Mouse (Mus musculus): ENCODE results near the gene Lsamp.

DNA sequence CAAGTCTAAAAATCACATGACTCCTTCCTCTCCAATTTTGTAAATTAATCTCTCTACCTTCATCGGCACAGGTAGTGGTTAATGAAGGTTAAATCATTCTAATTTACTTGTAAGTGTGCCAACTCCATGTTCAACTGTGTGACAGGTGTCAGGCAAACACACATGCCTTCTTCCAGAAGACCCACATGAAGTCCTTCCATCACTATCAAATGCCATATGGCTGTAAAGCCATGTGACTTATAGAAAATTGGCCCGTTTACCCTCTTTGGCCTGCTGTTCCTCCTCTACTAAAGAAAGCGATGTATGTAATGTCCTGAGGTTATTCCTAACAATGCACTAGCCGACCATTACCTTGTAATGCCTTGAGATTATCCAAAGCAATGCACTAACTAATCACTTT is 565.5 kb downstream of the Lsamp start:
- no peak for TF ChIP-seq CTCF (IDR thresholded peaks at IDR 0.05; ENCODE audit: low read depth, low read length)
- no peak for TF ChIP-seq POLR2A (IDR thresholded peaks at IDR 0.05; ENCODE audit: insufficient read depth, low read length)
- no peak for TF ChIP-seq EP300 (IDR thresholded peaks at IDR 0.05; ENCODE audit: insufficient read depth, low read depth, low read length)
